11 mouse cellular contexts compared by ENCODE assay signal in genomic region chr6:72222271-72222724, GRCm38 (mm10). TPM values are rescaled to one million over a fixed set of nuclear protein-coding genes. Genes with fewer than 3 reads are reported as not detected.
DNase-seq lines count a peak whose midpoint lies in the region; ATAC-seq lines count a peak whose summit lies in the region.
"Had no signal": no experiment of that assay in that cellular context is flagged by ENCODE, and none has a peak within 500 bp of the region (broad histone marks: within the 10 kb centered on the region; RNA-seq: fewer than 3 reads in every experiment).

No protein-coding gene starts in this region.

- WGBS in heart, embryonic 14.5 days: 7% methylated on average over 11 of the region's 11 CpGs
- 4% methylated on average over 11 of the region's 11 CpGs for whole genome bisulfite sequencing in hindbrain, embryonic 11.5 days
- WGBS in midbrain, embryonic 13.5 days: 4% methylated on average over 11 of the region's 11 CpGs

- peak overlapping the region; percentile 7 to 29; a peak in 3 of 4 replicates for H3K4me3 ChIP-seq in heart, embryonic 14.5 days (ENCODE audit: control insufficient read depth in 1 of 2, insufficient read depth in 1 of 2, low read depth in 1 of 2, low read length in 2 of 2)
- H3K4me3 ChIP-seq in hindbrain, embryonic 11.5 days (ENCODE audit: low read depth, low read length): no peak overlapping the region
- H3K4me3 ChIP-seq in midbrain, embryonic 13.5 days (replicated peaks): no peak overlapping the region
- H3K4me3 ChIP-seq: gastrocnemius, adult 2 months had no signal

- no peaks in the 10 kb centered on the region for H3K27me3 ChIP-seq in heart, embryonic 14.5 days (ENCODE audit: control insufficient read depth, insufficient read depth, low read length)
- peaks cover 9% of the 10 kb centered on the region for H3K27me3 ChIP-seq in hindbrain, embryonic 11.5 days (ENCODE audit: control insufficient read depth, insufficient read depth, low read length)
- H3K27me3 ChIP-seq in midbrain, embryonic 13.5 days: peaks cover 64% of the 10 kb centered on the region

- H3K36me3 ChIP-seq in heart, embryonic 14.5 days (ENCODE audit: control insufficient read depth, insufficient read depth, low read length): 0 out of 2 replicates have a peak, but pooled peaks cover 4% of the 10 kb centered on the region
- H3K36me3 ChIP-seq in hindbrain, embryonic 11.5 days (ENCODE audit: control insufficient read depth, insufficient read depth, low read length): no peaks in the 10 kb centered on the region
- no peaks in the 10 kb centered on the region for H3K36me3 ChIP-seq in midbrain, embryonic 13.5 days

- H3K4me1 ChIP-seq in heart, embryonic 14.5 days (ENCODE audit: control insufficient read depth in 2 of 2, insufficient read depth in 2 of 2, low read length in 2 of 2): peaks cover 51 to 56% of the 10 kb centered on the region in 2 experiments
- peaks cover 25% of the 10 kb centered on the region for H3K4me1 ChIP-seq in hindbrain, embryonic 11.5 days (replicated peaks; ENCODE audit: control insufficient read depth, insufficient read depth, low read length)
- peaks cover 45% of the 10 kb centered on the region for H3K4me1 ChIP-seq in midbrain, embryonic 13.5 days (replicated peaks)

- no peak for DNase-seq in heart, adult 18-20 months
- peak; percentile 64 for DNase-seq in embryo, embryonic 10.5 days (ENCODE audit: low spot score)
- peak; percentile 51 for DNase-seq in hindbrain, embryonic 11.5 days (ENCODE audit: low spot score)
- DNase-seq in yolk sac, embryonic 10.5 days (ENCODE audit: low spot score): no peak
- no peak for DNase-seq in adrenal gland, postnatal 14 days
- DNase-seq: B cell, adult 2 months; gastrocnemius, adult 2 months had no signal

- 0 out of 2 replicates have a peak, but pooled peaks have one; percentile 14 for ATAC-seq in heart, embryonic 14.5 days (ENCODE audit: insufficient number of reproducible peaks, insufficient read depth, low FRiP score, low read depth)
- peak; percentile 62 for ATAC-seq in hindbrain, embryonic 11.5 days (ENCODE audit: low FRiP score)
- ATAC-seq in midbrain, embryonic 13.5 days: peak; percentile 44
- ATAC-seq in activated CD4-positive, CD25-positive, alpha-beta regulatory T cell, adult 4 months: no peak

- peak overlapping the region; percentile 54 for H3K4me2 ChIP-seq in heart, embryonic 14.5 days (ENCODE audit: low read length)
- H3K4me2 ChIP-seq in hindbrain, embryonic 11.5 days (replicated peaks; ENCODE audit: low read depth, low read length): 0 out of 2 replicates have a peak overlapping the region, but pooled peaks have one; percentile 3
- H3K4me2 ChIP-seq in midbrain, embryonic 13.5 days (replicated peaks): peak overlapping the region; percentile 17; the same call in 1 of the 2 replicates

- peak overlapping the region; percentile 52 for H3K9ac ChIP-seq in heart, embryonic 14.5 days (ENCODE audit: low read length)
- no peak overlapping the region for H3K9ac ChIP-seq in hindbrain, embryonic 11.5 days (ENCODE audit: low read depth, low read length)
- H3K9ac ChIP-seq in midbrain, embryonic 13.5 days (replicated peaks): peak overlapping the region; percentile 16; the same call in 1 of the 2 replicates

- no peaks in the 10 kb centered on the region for H3K9me3 ChIP-seq in heart, embryonic 14.5 days (ENCODE audit: control insufficient read depth, low read length)
- no peaks in the 10 kb centered on the region for H3K9me3 ChIP-seq in hindbrain, embryonic 11.5 days (ENCODE audit: control insufficient read depth, low read length)
- no peaks in the 10 kb centered on the region for H3K9me3 ChIP-seq in midbrain, embryonic 13.5 days

- peak overlapping the region; percentile 65 to 69 for H3K27ac ChIP-seq in heart, embryonic 14.5 days (replicated peaks in 1 of 2; ENCODE audit: control insufficient read depth in 1 of 2, insufficient read depth in 1 of 2, low read depth in 2 of 2, low read length in 2 of 2)
- H3K27ac ChIP-seq in hindbrain, embryonic 11.5 days (ENCODE audit: low read depth, low read length): no peak overlapping the region
- H3K27ac ChIP-seq in midbrain, embryonic 13.5 days: no peak overlapping the region
- H3K27ac ChIP-seq: gastrocnemius, adult 2 months; macrophage had no signal

RNA-seq across cellular contexts. Expression of gene Atoh8, which starts 13.1 kb away (rescaled TPM):
- 8.9 and 12.0 TPM in 2 replicates for polyA plus RNA-seq in heart, embryonic 14.5 days (2014; fragmentation: Nextera tagmentation; extraction: Ambion mirVana)
- total RNA-seq in heart, adult 18-20 months (2021): 1 to 10 TPM; 8.3 to 9.1 TPM
- 9.2 and 9.6 TPM in 2 replicates for polyA plus RNA-seq in hindbrain, embryonic 11.5 days (2014; fragmentation: Nextera tagmentation; extraction: Ambion mirVana)
- polyA plus RNA-seq in midbrain, embryonic 13.5 days (2015; fragmentation: Nextera tagmentation; extraction: Ambion mirVana): 2.2 and 3.8 TPM in 2 replicates
- 5.7 and 5.9 TPM in 2 replicates for total RNA-seq in adrenal gland, postnatal 14 days (2021)
- polyA plus RNA-seq in activated CD4-positive, CD25-positive, alpha-beta regulatory T cell, adult 4 months (2017; shearing (Covaris generic)): not detected
- polyA plus RNA-seq: macrophage had no signal

Comparison
In these comparisons a context has a peak if more than half of its experiments do, and no peak if none do; other contexts are left out.
1. H3K27ac ChIP-seq: peak in heart, embryonic 14.5 days (2 of 2); none in hindbrain, embryonic 11.5 days (single experiment) and midbrain, embryonic 13.5 days (single experiment).
2. H3K4me2 ChIP-seq: peak in every context shown above with its lines; median percentile 54 in heart, embryonic 14.5 days; 17 in midbrain, embryonic 13.5 days; 3 in hindbrain, embryonic 11.5 days.
3. H3K4me3 ChIP-seq: peak in heart, embryonic 14.5 days (2 of 2); none in hindbrain, embryonic 11.5 days (single experiment) and midbrain, embryonic 13.5 days (single experiment).
4. DNase-seq: peak in embryo, embryonic 10.5 days (single experiment) and hindbrain, embryonic 11.5 days (single experiment); none in heart, adult 18-20 months (0 of 2), yolk sac, embryonic 10.5 days (single experiment) and adrenal gland, postnatal 14 days (single experiment).